Mouse (Mus musculus) neural tube, embryonic 14.5 days (tissue): ENCODE data around the gene Pttg1ip. TPM values are rescaled to one million over a fixed set of nuclear protein-coding genes. Genes with fewer than 3 reads are reported as not detected.

ENCODE experiments used
- ATAC-seq: fragments of 200-750 bp; cut with Nextera tagmentation; 2 replicates; pipeline ENCODE4 v1.8.0; 2017; ENCODE audit warnings: low read depth, mild to moderate bottlenecking, moderate TSS enrichment, moderate library complexity
- H3K27ac ChIP-seq: fragments of 300-500 bp; sonication (generic); 2 replicates; pipeline ENCODE4 v1.5.1; 2014; ENCODE audit warnings: low read depth, mild to moderate bottlenecking, control low read depth, low read length, moderate library complexity, mixed read lengths
- H3K27me3 ChIP-seq: fragments of 300-500 bp; sonication (generic); 2 replicates; pipeline ENCODE4 v1.6.1; 2014; ENCODE audit warnings: low read length; ENCODE audit not compliant: control insufficient read depth, insufficient read depth
- H3K36me3 ChIP-seq: fragments of 300-500 bp; sonication (generic); 2 replicates; pipeline ENCODE4 v1.6.1; 2014; ENCODE audit warnings: low read length, mixed read lengths; ENCODE audit not compliant: control insufficient read depth, insufficient read depth
- H3K4me1 ChIP-seq: fragments of 300-500 bp; sonication (generic); 2 replicates; pipeline ENCODE4 v1.6.1; 2014; ENCODE audit warnings: low read length; ENCODE audit not compliant: control insufficient read depth, insufficient read depth
- H3K4me2 ChIP-seq: fragments of 300-500 bp; sonication (generic); 2 replicates; pipeline ENCODE4 v1.6.1; 2014; ENCODE audit warnings: mild to moderate bottlenecking, low read depth, low read length, control low read depth
- H3K4me3 ChIP-seq: fragments of 300-500 bp; sonication (generic); 2 replicates; pipeline ENCODE4 v1.5.1; 2014; ENCODE audit warnings: low read depth, low read length, control low read depth, mixed read lengths
- H3K9ac ChIP-seq: fragments of 300-500 bp; sonication (generic); replicated peaks from 2 replicates; pipeline ENCODE4 v1.6.1; 2014; ENCODE audit warnings: low read depth, mild to moderate bottlenecking, control low read depth, low read length, mixed read lengths
- H3K9me3 ChIP-seq: fragments of 300-500 bp; sonication (generic); 2 replicates; pipeline ENCODE4 v1.6.1; 2016; ENCODE audit warnings: low read length; ENCODE audit not compliant: control insufficient read depth
- WGBS: fragments of 180-500 bp; shearing (Covaris S2); extraction: QIAGEN DNeasy Blood & Tissue Kit; methylation state at CpG from one replicate; pipeline ENCODE4 v1.1.7; 2014; 5-methylcytosine and 5-hydroxymethylcytosine counted together
- polyA plus RNA-seq: library from polyadenylated mRNA; unstranded; fragments of >200 nt; fragmentation: Nextera tagmentation; extraction: Ambion mirVana; gene quantifications from 2 replicates; pipeline ENCODE4 v1.2.1, GENCODE M21; 2014

Gene Pttg1ip
- polyA plus RNA-seq, 1 experiment from 2014 or later = 64.2 TPM

GRCm38 (mm10) chr10:77544916-77545315 is 36.6 kb upstream of the Pttg1ip start:
- no peaks in the 10 kb centered on the region for H3K36me3 ChIP-seq
- no peaks in the 10 kb centered on the region for H3K9me3 ChIP-seq
- no peak overlapping the region for H3K9ac ChIP-seq
- 83% methylated on average over 5 of the region's 5 CpGs for WGBS
- ATAC-seq = no peak
- no peak overlapping the region for H3K4me3 ChIP-seq
- H3K4me1 ChIP-seq = no peaks in the 10 kb centered on the region
- no peaks in the 10 kb centered on the region for H3K27me3 ChIP-seq
- H3K4me2 ChIP-seq = no peak overlapping the region
- H3K27ac ChIP-seq = no peak overlapping the region

- Histone ChIP-seq H3K4me2 (no peak overlapping the region), H3K4me1 (no peaks in the 10 kb centered on the region), H3K9ac (no peak overlapping the region), H3K9me3 (no peaks in the 10 kb centered on the region), H3K27ac (no peak overlapping the region), H3K4me3 (no peak overlapping the region), H3K36me3 (no peaks in the 10 kb centered on the region), H3K27me3 (no peaks in the 10 kb centered on the region)
- no peak for ATAC-seq
- 80% methylated on average over 10 of the region's 10 CpGs for WGBS
Measured at GRCm38 (mm10) chr10:77548576-77548975, 32.9 kb upstream of the Pttg1ip start.

GRCm38 (mm10) chr10:77550874-77551273 is 30.6 kb upstream of the Pttg1ip start:
- no peaks in the 10 kb centered on the region for H3K4me1 ChIP-seq
- no peaks in the 10 kb centered on the region for H3K36me3 ChIP-seq
- no peak overlapping the region for H3K4me2 ChIP-seq
- 79% methylated on average over 11 of the region's 11 CpGs for WGBS
- no peak overlapping the region for H3K4me3 ChIP-seq
- ATAC-seq = no peak
- no peaks in the 10 kb centered on the region for H3K27me3 ChIP-seq
- no peak overlapping the region for H3K9ac ChIP-seq
- no peaks in the 10 kb centered on the region for H3K9me3 ChIP-seq
- H3K27ac ChIP-seq = no peak overlapping the region

DNA sequence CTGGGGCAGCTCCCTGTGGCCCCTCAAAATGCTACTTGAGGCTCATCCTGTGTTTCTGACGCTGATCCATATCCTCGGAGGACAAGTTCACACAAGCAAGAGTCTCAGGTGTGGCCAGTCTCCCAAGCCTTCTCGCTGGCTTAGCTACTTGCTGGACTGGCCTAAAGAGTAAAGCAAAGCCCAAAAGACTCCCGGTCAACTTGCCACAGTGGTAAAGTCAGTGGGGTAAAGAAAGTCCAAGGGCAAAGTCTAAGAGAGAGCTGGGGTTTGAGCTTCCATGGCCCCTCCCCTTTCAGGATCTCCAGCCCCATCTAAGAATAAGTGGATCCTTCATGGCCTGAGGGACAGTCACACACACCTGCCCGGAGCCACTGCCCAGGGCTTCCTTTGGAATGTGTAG is 29.4 kb upstream of the Pttg1ip start:
- Histone ChIP-seq H3K27ac (no peak overlapping the region), H3K4me1 (no peaks in the 10 kb centered on the region), H3K9me3 (no peaks in the 10 kb centered on the region), H3K36me3 (no peaks in the 10 kb centered on the region), H3K4me2 (no peak overlapping the region), H3K9ac (no peak overlapping the region), H3K27me3 (no peaks in the 10 kb centered on the region), H3K4me3 (no peak overlapping the region)
- 90% methylated on average over 5 of the region's 5 CpGs for WGBS
- ATAC-seq = no peak

GRCm38 (mm10) chr10:77553285-77553684 is 28.2 kb upstream of the Pttg1ip start:
- no peaks in the 10 kb centered on the region for H3K9me3 ChIP-seq
- H3K27ac ChIP-seq = no peak overlapping the region
- no peaks in the 10 kb centered on the region for H3K27me3 ChIP-seq
- H3K4me1 ChIP-seq = no peaks in the 10 kb centered on the region
- H3K4me2 ChIP-seq = no peak overlapping the region
- H3K9ac ChIP-seq = no peak overlapping the region
- H3K4me3 ChIP-seq = no peak overlapping the region
- 85% methylated on average over 4 of the region's 4 CpGs for WGBS
- H3K36me3 ChIP-seq = no peaks in the 10 kb centered on the region
- no peak for ATAC-seq

DNA sequence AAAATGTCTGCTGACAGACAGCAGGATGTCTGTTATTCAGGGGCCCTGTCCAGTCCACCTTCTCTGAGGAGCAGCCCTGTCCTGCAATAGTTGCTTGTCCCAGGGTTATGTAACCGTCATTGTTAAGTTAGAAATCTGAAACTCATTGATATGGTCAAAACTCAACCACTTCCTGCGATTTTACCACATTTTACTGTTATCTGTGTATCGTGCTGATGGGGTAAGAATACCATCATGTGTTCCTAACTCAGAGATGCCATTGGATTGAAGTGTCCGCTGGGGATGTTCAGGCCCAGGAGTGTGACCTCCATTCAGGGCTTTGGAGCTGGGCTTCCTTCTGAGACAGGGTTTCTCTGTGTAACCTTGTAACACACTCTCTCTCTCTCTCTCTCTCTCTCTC is 26.6 kb upstream of the Pttg1ip start:
- Histone ChIP-seq H3K36me3 (no peaks in the 10 kb centered on the region), H3K4me1 (no peaks in the 10 kb centered on the region), H3K4me3 (no peak overlapping the region), H3K9me3 (no peaks in the 10 kb centered on the region), H3K9ac (no peak overlapping the region), H3K4me2 (no peak overlapping the region), H3K27ac (no peak overlapping the region), H3K27me3 (no peaks in the 10 kb centered on the region)
- no peak for ATAC-seq
- WGBS = 89% methylated on average over 4 of the region's 4 CpGs

DNA sequence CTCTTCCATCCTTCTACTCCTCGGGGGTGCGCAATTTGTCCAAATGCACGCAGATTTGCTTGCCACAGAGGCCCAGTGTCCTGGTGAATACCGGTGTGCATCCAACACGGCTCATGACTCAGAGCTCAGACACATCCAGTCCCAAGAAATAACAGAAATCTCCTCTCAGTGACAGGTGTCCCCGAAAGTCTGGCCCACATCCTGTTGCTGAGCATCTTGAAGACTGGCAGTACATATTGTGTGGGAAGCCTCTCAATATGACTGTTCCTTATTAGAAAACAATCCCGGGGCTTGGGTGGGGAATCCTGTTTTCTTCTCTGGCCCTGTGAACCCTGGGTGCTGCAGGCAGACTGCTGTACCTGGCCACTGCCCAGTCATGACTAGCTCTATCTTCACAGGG is 24.9 kb upstream of the Pttg1ip start:
- 92% methylated on average over 7 of the region's 7 CpGs for WGBS
- Histone ChIP-seq H3K4me1 (no peaks in the 10 kb centered on the region), H3K27me3 (no peaks in the 10 kb centered on the region), H3K4me2 (no peak overlapping the region), H3K9me3 (no peaks in the 10 kb centered on the region), H3K4me3 (no peak overlapping the region), H3K9ac (no peak overlapping the region), H3K36me3 (no peaks in the 10 kb centered on the region), H3K27ac (no peak overlapping the region)
- ATAC-seq = no peak

DNA sequence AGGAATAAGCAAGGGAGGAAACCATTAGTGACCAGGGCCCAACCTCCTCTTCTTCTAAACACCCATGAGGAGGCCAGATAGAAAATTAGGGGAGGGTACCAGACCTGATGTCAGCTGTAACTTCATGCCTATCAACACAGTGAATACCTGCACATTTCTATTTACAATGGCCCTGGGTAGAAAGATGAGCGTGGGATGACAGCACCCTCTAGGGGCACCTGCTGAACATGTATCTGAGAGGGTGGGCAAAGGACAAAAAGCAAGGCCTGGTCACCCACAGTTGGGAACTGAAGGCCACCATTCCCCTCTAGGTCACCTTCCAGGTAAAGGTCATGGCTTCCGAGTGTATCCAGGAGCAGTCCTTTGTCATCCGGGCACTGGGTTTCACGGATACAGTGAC is 23.9 kb upstream of the Pttg1ip start:
- no peak overlapping the region for H3K27ac ChIP-seq
- H3K4me2 ChIP-seq = no peak overlapping the region
- no peaks in the 10 kb centered on the region for H3K36me3 ChIP-seq
- ATAC-seq = no peak
- H3K9me3 ChIP-seq = no peaks in the 10 kb centered on the region
- H3K4me3 ChIP-seq = no peak overlapping the region
- whole genome bisulfite sequencing = 87% methylated on average over 4 of the region's 4 CpGs
- H3K27me3 ChIP-seq = no peaks in the 10 kb centered on the region
- H3K4me1 ChIP-seq = no peaks in the 10 kb centered on the region
- H3K9ac ChIP-seq = no peak overlapping the region

GRCm38 (mm10) chr10:77560090-77560489 is 21.4 kb upstream of the Pttg1ip start:
- H3K27me3 ChIP-seq = no peaks in the 10 kb centered on the region
- no peak overlapping the region for H3K9ac ChIP-seq
- no peaks in the 10 kb centered on the region for H3K36me3 ChIP-seq
- no peak overlapping the region for H3K4me2 ChIP-seq
- 92% methylated on average over 10 of the region's 11 CpGs for WGBS
- no peak for ATAC-seq
- no peak overlapping the region for H3K27ac ChIP-seq
- no peaks in the 10 kb centered on the region for H3K4me1 ChIP-seq
- no peaks in the 10 kb centered on the region for H3K9me3 ChIP-seq
- H3K4me3 ChIP-seq = no peak overlapping the region

DNA sequence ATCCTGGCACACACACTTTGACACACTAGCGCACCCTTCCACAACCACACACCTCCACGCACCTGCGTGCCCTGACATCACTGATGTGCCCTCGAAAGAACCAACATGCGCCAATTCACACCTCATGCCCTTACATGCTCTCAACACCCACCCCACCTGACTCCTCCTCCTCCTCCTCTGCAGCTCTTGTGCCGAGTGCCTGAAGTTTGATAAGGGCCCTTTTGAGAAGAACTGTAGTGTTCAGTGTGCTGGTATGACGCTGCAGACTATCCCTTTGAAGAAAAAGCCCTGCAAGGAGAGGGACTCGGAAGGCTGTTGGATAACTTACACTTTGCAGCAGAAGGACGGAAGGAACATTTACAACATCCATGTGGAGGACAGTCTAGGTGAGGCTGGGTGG is 20.7 kb upstream of the Pttg1ip start:
- Histone ChIP-seq H3K4me2 (no peak overlapping the region), H3K9ac (no peak overlapping the region), H3K9me3 (no peaks in the 10 kb centered on the region), H3K4me1 (no peaks in the 10 kb centered on the region), H3K36me3 (no peaks in the 10 kb centered on the region), H3K27me3 (no peaks in the 10 kb centered on the region), H3K27ac (no peak overlapping the region), H3K4me3 (no peak overlapping the region)
- no peak for ATAC-seq
- 94% methylated on average over 9 of the region's 9 CpGs for WGBS
